Mouse (Mus musculus) CH12.LX (cell line): ENCODE measurements at regions not wholly inside any gene's neighbourhood (a gene's known extent, or its start where the extent isn't known, plus 50 kb on each side); places are given as distances from the start of the nearest gene placed in this dataset.
A peak's percentile ranks its signal among the peaks of the same experiment; 100 is the strongest.

Experiments
- DNase-seq: peaks from one replicate; pipeline ENCODE4 v3.0.0-alpha.2; 2013; ENCODE audit errors: extremely low read depth
- H3K27ac ChIP-seq: 2 replicates; pipeline ENCODE4 v1.5.1; 2012; ENCODE audit warnings: low read depth, mild to moderate bottlenecking, control low read depth, moderate library complexity; ENCODE audit not compliant: insufficient read depth
- H3K27me3 ChIP-seq: replicated peaks from 2 replicates; pipeline ENCODE3; 2012; ENCODE audit warnings: inconsistent platforms
- H3K36me3 ChIP-seq, 2 experiments: replicated peaks in 1 of 2; 2 replicates each; pipeline versions ENCODE3 to v1.6.1; 2012; ENCODE audit warnings: inconsistent platforms in 1 of 2, low read length in 1 of 2, mild to moderate bottlenecking in 1 of 2, mixed read lengths in 1 of 2, moderate library complexity in 1 of 2; ENCODE audit not compliant: control insufficient read depth in 1 of 2, insufficient read depth in 1 of 2
- H3K4me1 ChIP-seq, 2 experiments: 2 replicates each; pipeline ENCODE4 v1.6.1; 2012; ENCODE audit warnings: inconsistent platforms in 1 of 2, moderate library complexity in 1 of 2; ENCODE audit not compliant: insufficient read depth in 2 of 2, control insufficient read depth in 1 of 2
- H3K4me2 ChIP-seq: 2 replicates; pipeline ENCODE4 v1.6.1; 2012; ENCODE audit warnings: low read depth, mild to moderate bottlenecking, control low read depth; ENCODE audit not compliant: poor library complexity, insufficient read depth, severe bottlenecking
- H3K4me3 ChIP-seq, 3 experiments: fragments of 150-350 bp in 1 of 3; sonication (generic) in 1 of 3; replicated peaks in 1 of 3; 2 replicates each; pipeline versions ENCODE3 to v1.5.1; 2011 to 2012; ENCODE audit warnings: low read depth in 2 of 3, low read length in 2 of 3, mild to moderate bottlenecking in 2 of 3, moderate library complexity in 2 of 3, control low read depth in 1 of 3, improper control_type of control experiment in 1 of 3, inconsistent platforms in 1 of 3, mixed read lengths in 1 of 3; ENCODE audit not compliant: poor library complexity in 1 of 3
- H3K79me2 ChIP-seq: replicated peaks from 2 replicates; pipeline ENCODE4 v1.6.1; 2012; ENCODE audit warnings: mild to moderate bottlenecking, moderate library complexity; ENCODE audit not compliant: control insufficient read depth, poor library complexity, insufficient read depth, severe bottlenecking; ENCODE audit errors: extremely low read depth
- H3K9ac ChIP-seq: 2 replicates; pipeline ENCODE4 v1.6.1; 2012; ENCODE audit warnings: low read depth, mild to moderate bottlenecking, control low read depth, moderate library complexity; ENCODE audit not compliant: insufficient read depth
- H3K9me3 ChIP-seq: replicated peaks from 2 replicates; pipeline ENCODE3; 2012; ENCODE audit warnings: low read length, inconsistent platforms, mixed read lengths
- CHD1 ChIP-seq: IDR thresholded peaks from 2 replicates; pipeline ENCODE4 v1.6.1; 2012; ENCODE audit warnings: low read depth, low read length, improper control_type of control experiment, inconsistent platforms
- CTCF ChIP-seq, 2 experiments: IDR thresholded peaks in 1 of 2; conservative IDR thresholded peaks in 1 of 2; 2 replicates each; pipeline ENCODE4 v1.5.1; 2011 to 2012; ENCODE audit warnings: low read depth in 2 of 2, low read length in 2 of 2, improper control_type of control experiment in 1 of 2, inconsistent platforms in 1 of 2, mild to moderate bottlenecking in 1 of 2, moderate library complexity in 1 of 2
- GABPA ChIP-seq: IDR thresholded peaks from 2 replicates; pipeline ENCODE4 v1.6.1; 2012; ENCODE audit warnings: low read depth, low read length, improper control_type of control experiment, inconsistent platforms; ENCODE audit not compliant: insufficient replicate concordance
- JUND ChIP-seq: conservative IDR thresholded peaks from 2 replicates; pipeline ENCODE4 v1.6.1; 2011; ENCODE audit warnings: low read depth, low read length, improper control_type of control experiment
- KAT2A ChIP-seq: IDR thresholded peaks from 2 replicates; pipeline ENCODE4 v1.6.1; 2012; ENCODE audit warnings: low read length, improper control_type of control experiment, inconsistent platforms; ENCODE audit not compliant: insufficient replicate concordance
- MAX ChIP-seq: IDR thresholded peaks from 2 replicates; pipeline ENCODE4 v1.6.1; 2011; ENCODE audit warnings: low read length, improper control_type of control experiment
- PAX5 ChIP-seq: IDR thresholded peaks from 2 replicates; pipeline ENCODE4 v1.6.1; 2012; ENCODE audit warnings: low read length, inconsistent platforms, mixed read lengths
- RAD21 ChIP-seq: IDR thresholded peaks from 2 replicates; pipeline ENCODE4 v1.6.1; 2011; ENCODE audit warnings: low read depth, mild to moderate bottlenecking, low read length, improper control_type of control experiment, moderate library complexity
- SIN3A ChIP-seq: IDR thresholded peaks from 2 replicates; pipeline ENCODE4 v1.6.1; 2012; ENCODE audit warnings: low read length, improper control_type of control experiment, inconsistent platforms
- SMC3 ChIP-seq: IDR thresholded peaks from 2 replicates; pipeline ENCODE4 v1.6.1; 2011; ENCODE audit warnings: low read depth, low read length, improper control_type of control experiment
- TBP ChIP-seq: conservative IDR thresholded peaks from 2 replicates; pipeline ENCODE4 v1.6.1; 2011; ENCODE audit warnings: low read depth, low read length, improper control_type of control experiment
- TCF12 ChIP-seq: IDR thresholded peaks from 2 replicates; pipeline ENCODE4 v1.6.1; 2014; ENCODE audit warnings: low read depth, mild to moderate bottlenecking, inconsistent platforms, low read length, improper control_type of control experiment
- USF1 ChIP-seq: IDR thresholded peaks from 2 replicates; pipeline ENCODE4 v1.6.1; 2014; ENCODE audit warnings: low read depth, mild to moderate bottlenecking, inconsistent platforms, low read length, improper control_type of control experiment
- USF2 ChIP-seq: conservative IDR thresholded peaks from 2 replicates; pipeline ENCODE4 v1.6.1; 2011; ENCODE audit warnings: low read depth, low read length, improper control_type of control experiment
- ZC3H11A ChIP-seq: IDR thresholded peaks from 2 replicates; pipeline ENCODE4 v1.6.1; 2012; ENCODE audit warnings: low read depth, mild to moderate bottlenecking, inconsistent platforms, low read length, improper control_type of control experiment
- ZMIZ1 ChIP-seq: IDR thresholded peaks from 2 replicates; pipeline ENCODE4 v1.6.1; 2012; ENCODE audit warnings: low read depth, mild to moderate bottlenecking, inconsistent platforms, low read length, improper control_type of control experiment
- dilution Hi-C: fragments of 300-500 bp; cut with MboI; formaldehyde crosslinking; loops from 2 replicates; pipeline ENCODE4 v1.14.3; 2020; ENCODE audit warnings: low sequenced_read_pairs; ENCODE audit not compliant: extremely low pct_unique_long_range_greater_than_20kb, extremely low pct_ligation_motif_present
- in situ Hi-C: fragments of 300-500 bp; cut with MboI; formaldehyde crosslinking; loops from 3 replicates; pipeline ENCODE4 v1.14.3; 2019; ENCODE audit warnings: low sequenced_read_pairs, low pct_ligation_motif_present, low pct_unique_long_range_greater_than_20kb, mixed read lengths

- Histone ChIP-seq H3K27ac (no peak overlapping the region), H3K79me2 (no peaks in the 10 kb centered on the region), H3K9ac (no peak overlapping the region), H3K4me3 (no peak overlapping the region)
- dilution Hi-C loops, result no loop called here
- TF ChIP-seq CTCF (conservative IDR thresholded peaks at IDR 0.05 in 1 of 2, IDR thresholded peaks at IDR 0.05 in 1 of 2; ENCODE audit: low read depth in 2 of 2, low read length in 2 of 2) (peak; percentile 24 to 63; a peak in 2 of 4 replicates), MAX (no peak), RAD21 (peak; percentile 66), SMC3 (peak; percentile 52), ZC3H11A (peak; percentile 13; the same call in 1 of the 2 replicates)
- TF ChIP-seq, all 38 proteins: peak for 4
- H3K36me3 ChIP-seq, result no peaks in the 10 kb centered on the region
- no peaks in the 10 kb centered on the region for H3K9me3 ChIP-seq
- no peaks in the 10 kb centered on the region for H3K27me3 ChIP-seq
- no peaks in the 10 kb centered on the region for H3K4me1 ChIP-seq
- peak; percentile 33 for DNase-seq
- H3K4me2 ChIP-seq, result no peak overlapping the region
- in situ Hi-C loops, result loop anchor here (25.0 kb wide), 1 partner anchor 950 kb away; no protein-coding TSS in a partner anchor
These were observed 121.5 kb upstream of the Kcnab1 start for GRCm38 (mm10) chr3:64987665-64988064.

- dilution Hi-C loops, result no loop called here
These were observed 112.7 kb upstream of the Kcnab1 start for GRCm38 (mm10) chr3:64996451-64996850.

GRCm38 (mm10) chr3:64997552-64997951, 111.6 kb upstream of the Kcnab1 start:
- H3K9ac ChIP-seq, result no peak overlapping the region
- no peaks in the 10 kb centered on the region for H3K27me3 ChIP-seq
- H3K27ac ChIP-seq, result no peak overlapping the region
- no peaks in the 10 kb centered on the region for H3K36me3 ChIP-seq
- dilution Hi-C loops, result no loop called here
- H3K4me3 ChIP-seq, result no peak overlapping the region
- peaks cover 0 to 4% of the 10 kb centered on the region in 2 experiments; a peak in 1 of 4 replicates for H3K4me1 ChIP-seq
- TF ChIP-seq TBP (no peak), CTCF (conservative IDR thresholded peaks at IDR 0.05 in 1 of 2, IDR thresholded peaks at IDR 0.05 in 1 of 2; ENCODE audit: low read depth in 2 of 2, low read length in 2 of 2) (no peak), USF2 (no peak), GABPA (no peak), KAT2A (no peak), SMC3 (no peak), RAD21 (no peak), TCF12 (no peak), USF1 (no peak), ZMIZ1 (no peak)
- TF ChIP-seq, all 38 proteins: peak for 0
- Histone ChIP-seq H3K79me2 (no peaks in the 10 kb centered on the region), H3K4me2 (no peak overlapping the region), H3K9me3 (no peaks in the 10 kb centered on the region)
- DNase-seq, result no peak
- in situ Hi-C loops, result loop anchor here (25.0 kb wide), 1 partner anchor 940 kb away; no protein-coding TSS in a partner anchor

More at GRCm38 (mm10) chr3:64996451-64996850, 112.7 kb upstream of the Kcnab1 start:
- Histone ChIP-seq H3K4me2 (no peak overlapping the region), H3K27ac (no peak overlapping the region), H3K9ac (no peak overlapping the region), H3K4me3 (no peak overlapping the region), H3K36me3 (no peaks in the 10 kb centered on the region), H3K79me2 (no peaks in the 10 kb centered on the region), H3K27me3 (no peaks in the 10 kb centered on the region), H3K9me3 (no peaks in the 10 kb centered on the region), H3K4me1 (peaks cover 0 to 4% of the 10 kb centered on the region in 2 experiments; a peak in 1 of 4 replicates)
- no peak for DNase-seq
- in situ Hi-C loops, result loop anchor here (25.0 kb wide), 1 partner anchor 941 kb away; no protein-coding TSS in a partner anchor
- TF ChIP-seq GABPA (no peak), TCF12 (no peak), RAD21 (no peak), SMC3 (no peak), JUND (no peak), PAX5 (no peak), USF2 (no peak), CHD1 (no peak), SIN3A (no peak)
